Mouse (Mus musculus) spleen, embryonic (tissue): ENCODE data around the gene Kcnk2.

Experiments used
- CTCF ChIA-PET: fragments of 350-600 bp; sonication (Branson Sonifier 250); formaldehyde crosslinking; loops from one replicate; lab custom pipeline; 2022; lab: Charles Lee

Kcnk2 gene

DNA sequence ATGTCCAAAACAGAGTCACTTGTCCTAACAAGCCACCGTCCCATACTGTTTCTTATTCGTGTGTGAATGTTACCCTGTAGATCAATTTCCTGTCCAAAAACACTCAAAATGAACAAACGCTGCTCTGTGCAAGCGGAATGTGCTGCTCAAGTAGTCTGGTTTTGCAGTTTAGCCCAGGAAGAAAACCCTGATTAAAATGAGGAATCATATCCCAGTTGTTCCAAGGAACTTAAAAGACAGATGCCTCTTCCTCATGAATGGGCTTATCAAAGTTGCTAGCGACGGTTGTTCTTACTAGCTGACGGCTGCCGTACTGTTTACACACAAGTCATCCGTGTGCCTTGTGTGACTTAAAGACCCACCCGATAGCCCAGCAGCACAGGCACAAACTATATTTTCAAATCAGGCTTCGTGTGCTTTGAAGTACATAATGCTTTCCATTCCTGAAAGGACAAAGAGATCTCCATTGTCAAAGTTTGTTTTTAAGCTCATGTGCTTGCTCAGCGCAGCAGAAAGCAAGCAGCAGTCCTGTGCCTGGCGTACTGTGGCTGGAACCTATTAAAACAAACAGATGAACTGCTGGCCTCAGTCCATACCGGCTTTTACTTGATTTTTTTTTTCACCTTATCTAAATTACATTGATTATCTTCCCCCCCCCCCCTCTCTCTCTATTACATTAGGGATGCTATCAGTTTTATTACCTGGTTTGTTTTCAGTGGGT lies at the start of gene Kcnk2:
Gene Kcnk2, minus strand, starts transcription at position 51 of the 721 bp plus-strand sequence.
- CTCF ChIA-PET, result no interaction called here

DNA sequence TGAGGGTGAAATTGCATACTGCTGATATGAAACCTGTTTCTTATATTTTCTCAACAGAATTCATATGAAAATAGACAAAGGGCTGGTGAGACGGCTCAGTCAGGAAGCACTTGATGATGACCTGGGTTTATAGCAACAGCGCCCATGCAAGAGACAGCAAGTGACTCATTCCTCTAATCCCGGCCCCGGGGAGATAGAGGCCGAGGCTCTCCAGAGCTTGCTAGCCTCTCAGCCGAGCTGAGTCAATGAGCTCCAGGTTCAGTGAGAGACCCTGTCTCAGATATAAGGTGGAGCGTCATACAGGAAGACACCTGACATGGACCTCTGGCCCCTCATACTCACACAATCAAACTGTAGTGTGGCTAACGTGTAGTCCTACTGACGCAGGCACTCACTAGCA lies 38.7 kb upstream of the Kcnk2 start:
- CTCF ChIA-PET, result no interaction called here

DNA sequence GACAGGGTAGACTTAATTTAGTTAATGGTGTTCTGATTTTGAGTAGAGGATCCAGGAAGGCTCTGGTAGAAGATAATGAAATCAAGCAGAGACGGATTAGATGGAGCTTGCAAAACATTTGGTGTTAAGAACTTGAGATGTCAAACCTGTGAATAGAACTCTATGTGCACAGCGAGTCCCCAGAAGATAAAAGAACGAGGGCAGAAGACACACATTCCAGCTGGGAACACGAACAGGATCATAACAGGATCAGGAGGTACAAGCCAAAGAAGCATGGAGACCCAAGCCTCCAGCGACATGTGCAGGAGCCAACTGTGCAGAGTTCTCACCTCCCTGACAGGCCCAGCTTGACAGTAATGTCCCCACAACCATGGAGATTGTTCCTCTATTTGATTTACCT lies 35.1 kb upstream of the Kcnk2 start:
- CTCF ChIA-PET, result no interaction called here

DNA sequence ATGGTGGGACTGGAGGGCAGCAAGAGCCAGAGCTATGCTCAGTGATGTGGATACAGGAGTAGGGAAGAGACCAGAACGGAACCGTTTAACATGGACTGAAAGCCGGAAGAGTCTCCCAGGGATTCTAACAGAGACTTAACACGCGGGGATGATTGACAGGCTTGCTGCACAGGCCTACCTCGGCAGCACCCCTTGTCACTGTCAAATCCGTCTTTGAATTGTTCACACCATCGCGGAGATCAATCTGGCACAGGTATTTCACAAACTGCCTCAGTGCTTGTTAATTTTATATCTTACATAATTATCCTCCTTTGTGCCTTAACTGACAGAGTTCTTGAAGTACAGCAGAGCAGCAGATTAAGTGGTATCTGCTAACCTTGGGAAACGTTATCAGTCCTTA lies 33.4 kb upstream of the Kcnk2 start:
- CTCF ChIA-PET, result no interaction called here

DNA sequence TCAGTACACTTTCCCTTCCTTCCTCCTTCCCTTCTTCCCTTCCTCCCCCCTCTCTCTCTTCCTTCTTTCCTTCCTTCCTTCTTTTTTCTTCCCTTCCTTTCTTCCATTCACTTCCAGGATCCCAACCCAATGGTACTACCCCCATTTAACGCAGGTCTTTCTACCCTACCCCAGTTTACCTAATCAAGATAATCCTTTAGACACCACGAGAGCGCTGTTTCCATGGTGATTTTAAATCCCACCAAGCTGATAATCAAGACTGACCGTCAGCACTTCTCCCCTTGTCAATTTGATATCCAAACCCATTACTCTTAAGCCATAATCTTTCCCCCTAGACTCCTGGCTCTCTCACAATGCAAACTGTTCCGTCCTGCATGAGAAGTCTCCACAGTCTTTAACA lies 29.4 kb upstream of the Kcnk2 start:
- CTCF ChIA-PET, result no interaction called here

DNA sequence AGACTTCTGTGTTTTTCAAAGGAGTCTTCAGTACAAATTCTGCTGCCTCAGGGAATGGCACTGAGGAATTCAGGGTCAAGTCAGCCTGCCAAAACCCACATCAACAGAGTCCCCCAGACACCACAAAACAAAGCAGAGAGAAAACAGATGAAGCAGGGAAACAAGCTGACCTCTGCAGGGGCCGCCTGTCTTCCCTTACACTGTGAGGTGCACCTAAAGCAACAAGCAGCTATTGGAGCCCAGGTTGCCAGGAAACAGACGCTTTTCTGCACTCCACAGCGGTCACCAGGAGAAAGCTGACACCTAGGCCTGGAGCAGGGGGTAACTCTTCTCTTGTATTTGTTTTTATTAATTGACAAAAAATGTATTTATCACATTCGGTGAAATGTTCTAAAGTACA lies 28.5 kb upstream of the Kcnk2 start:
- CTCF ChIA-PET, result no interaction called here

DNA sequence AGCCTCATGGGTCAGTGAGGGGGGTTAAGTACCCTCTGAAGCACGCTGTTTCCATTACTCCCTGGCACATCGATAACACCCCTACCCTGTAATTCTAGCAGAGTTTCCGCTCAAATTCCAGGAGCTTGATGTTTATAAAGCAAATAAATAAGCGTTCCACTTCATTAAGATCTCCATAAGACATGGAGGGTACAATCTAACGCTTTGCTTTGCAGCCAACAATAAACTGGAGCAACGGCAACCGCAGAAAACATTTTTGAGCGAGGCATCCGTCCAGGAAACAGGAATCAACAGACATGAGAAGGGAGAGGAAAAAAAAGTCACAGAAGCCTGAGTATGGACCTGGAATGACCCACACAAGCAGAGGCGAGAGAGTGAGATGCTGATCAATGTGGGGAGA lies 27.5 kb upstream of the Kcnk2 start:
- CTCF ChIA-PET, result no interaction called here

DNA sequence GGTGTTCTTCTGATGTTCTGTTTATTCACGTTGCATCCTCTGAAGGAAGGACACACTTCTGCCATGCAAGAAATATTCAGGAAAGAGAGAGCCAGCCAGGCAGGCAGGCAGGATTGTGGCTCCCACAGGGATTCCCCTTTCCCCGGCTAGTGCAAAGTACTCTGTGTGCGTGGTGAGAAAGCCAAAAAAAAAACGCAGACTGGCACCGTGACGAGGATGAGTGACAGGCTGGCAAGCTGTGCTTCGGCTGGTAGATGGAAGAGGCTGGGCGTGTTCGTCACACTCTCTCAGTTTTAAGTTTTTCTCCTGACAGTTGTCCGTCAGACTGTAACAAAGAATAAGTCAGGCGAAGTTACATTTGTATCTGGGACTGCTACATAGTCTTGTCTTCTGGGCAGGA lies 24.2 kb upstream of the Kcnk2 start:
- CTCF ChIA-PET, result no interaction called here

DNA sequence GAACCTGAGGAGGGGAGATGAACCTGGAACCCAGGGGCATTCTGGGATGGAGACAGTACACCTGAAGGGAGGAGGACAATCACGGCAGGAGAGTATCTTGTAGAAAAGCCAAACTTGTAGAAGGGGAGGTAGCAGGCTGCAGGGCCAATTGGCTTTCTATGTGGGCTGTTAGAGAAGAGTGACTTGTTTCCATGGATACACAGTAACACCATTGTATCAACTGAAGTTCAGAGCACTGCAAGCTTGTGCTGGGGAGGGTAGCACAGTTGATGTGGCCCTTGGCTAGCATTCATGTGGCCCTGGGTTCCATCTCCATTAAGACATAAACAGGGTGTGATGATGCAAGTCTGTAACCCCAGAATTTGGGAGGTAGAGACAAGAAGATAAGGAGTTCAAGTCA lies 17.8 kb upstream of the Kcnk2 start:
- CTCF ChIA-PET, result no interaction called here

DNA sequence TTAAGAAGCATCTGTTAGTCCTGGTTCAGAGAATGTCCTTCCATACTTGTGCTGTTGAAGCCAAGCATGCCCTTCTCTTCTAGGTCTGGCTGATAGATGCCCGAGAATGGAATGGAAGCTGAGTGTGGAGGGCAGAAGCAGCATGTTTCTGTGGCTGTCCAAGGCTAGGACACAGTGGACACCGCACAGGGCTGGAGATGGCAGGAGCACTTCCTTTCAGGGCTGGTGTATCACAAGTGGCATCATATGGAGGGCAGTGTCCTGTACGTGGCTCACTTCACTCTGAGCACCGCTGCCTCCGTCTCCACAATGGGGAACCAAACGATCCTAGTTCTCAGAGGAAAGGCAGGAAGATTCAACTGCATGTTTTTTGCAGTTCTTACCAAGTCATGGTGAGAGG lies 7.8 kb upstream of the Kcnk2 start:
- CTCF ChIA-PET, result no interaction called here

DNA sequence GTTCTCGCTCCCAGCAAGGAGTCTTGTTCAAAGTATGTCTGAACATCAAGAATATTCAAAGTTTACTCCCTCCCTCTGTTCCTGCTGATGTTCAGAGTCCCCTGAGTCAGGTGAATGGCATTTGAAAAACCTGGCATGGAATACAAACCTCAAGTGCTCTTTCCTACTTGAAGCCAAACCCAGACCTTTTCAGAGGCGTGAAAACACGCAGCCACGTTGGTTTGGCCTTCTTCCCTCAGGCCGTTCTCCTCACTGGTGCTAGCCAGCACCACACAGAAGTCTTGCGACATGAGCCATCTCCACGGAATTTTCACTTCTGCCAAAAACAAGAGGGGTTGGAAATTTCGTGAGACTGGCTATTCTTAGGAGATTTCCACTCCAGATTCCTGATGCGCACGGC lies 3.1 kb upstream of the Kcnk2 start:
- CTCF ChIA-PET, result no interaction called here

DNA sequence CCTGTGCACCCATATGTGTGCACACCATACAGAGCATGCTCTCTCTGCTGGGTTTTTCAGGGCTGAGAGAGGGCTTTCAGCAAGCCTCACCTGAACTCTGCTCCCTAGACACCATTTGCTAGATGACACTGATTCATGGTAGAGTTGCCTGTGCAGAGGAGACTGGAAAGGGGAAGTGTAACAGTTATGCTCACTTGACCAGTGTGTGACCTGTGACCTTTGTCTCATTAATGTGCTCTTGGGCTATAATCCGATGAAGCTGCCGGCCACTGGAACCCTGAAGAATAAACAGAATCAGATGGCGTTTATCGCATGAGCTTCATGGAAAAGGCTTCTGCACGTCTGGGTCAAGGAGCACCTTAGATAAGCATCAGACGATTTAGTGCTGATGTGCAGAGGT lies 1.5 kb upstream of the Kcnk2 start:
- CTCF ChIA-PET, result no interaction called here

DNA sequence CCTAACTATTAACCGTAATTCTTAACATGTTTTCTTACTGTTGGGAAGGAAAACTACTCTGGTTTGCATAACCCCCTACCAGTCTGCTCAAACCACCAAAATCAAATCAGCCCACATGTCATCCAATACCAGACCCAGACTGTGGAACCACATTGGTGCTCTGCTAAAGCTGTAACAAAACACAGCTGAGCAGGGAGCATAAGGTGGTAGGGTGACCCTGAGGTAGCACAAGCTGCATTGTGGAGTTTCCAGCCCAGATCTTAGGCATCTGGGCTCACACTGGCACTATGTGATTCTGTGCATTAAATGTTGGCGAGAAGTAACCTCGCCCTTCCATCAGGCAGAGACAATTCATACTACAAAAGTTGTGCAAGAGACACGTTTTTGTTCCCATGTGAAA lies 1.1 kb upstream of the Kcnk2 start:
- CTCF ChIA-PET, result no interaction called here

DNA sequence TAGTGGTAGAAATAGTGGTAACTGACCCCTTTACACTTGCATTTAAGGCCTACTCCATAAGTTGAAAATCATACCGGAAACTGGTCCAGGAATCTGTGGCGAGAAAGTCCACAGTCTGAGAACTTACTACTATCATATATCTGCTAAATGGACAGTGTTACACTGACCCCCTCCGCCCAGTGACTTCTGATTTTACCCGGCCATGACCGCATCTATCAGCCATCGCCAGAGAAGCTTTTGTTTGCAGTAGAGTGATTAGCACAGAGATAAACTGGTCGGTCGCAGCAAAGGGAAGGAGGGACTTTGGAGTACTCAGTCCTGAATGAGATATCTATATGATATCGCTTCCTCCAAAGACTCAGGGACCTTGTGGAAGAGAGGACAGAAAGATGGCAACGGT lies 15.2 kb downstream of the Kcnk2 start:
- CTCF ChIA-PET, result no interaction called here

DNA sequence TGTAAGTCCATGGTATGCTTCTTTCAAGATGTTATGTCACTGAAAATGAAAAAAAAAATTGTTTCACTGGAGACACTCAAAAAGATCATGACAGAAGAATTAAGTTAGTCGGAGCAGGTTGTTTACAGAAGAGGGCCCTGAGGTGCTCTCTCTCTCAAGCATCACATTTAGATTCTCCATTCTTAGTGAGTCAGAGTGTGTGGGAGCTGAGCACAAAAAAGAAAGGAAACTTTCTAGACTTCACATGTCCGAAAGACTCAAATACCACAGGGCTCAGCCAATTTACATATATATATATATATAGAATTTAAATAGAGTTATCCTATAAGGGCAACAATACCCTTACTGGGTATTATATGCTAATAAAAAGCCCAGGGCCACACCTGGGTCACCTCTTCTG lies 15.9 kb downstream of the Kcnk2 start:
- CTCF ChIA-PET, result no interaction called here

DNA sequence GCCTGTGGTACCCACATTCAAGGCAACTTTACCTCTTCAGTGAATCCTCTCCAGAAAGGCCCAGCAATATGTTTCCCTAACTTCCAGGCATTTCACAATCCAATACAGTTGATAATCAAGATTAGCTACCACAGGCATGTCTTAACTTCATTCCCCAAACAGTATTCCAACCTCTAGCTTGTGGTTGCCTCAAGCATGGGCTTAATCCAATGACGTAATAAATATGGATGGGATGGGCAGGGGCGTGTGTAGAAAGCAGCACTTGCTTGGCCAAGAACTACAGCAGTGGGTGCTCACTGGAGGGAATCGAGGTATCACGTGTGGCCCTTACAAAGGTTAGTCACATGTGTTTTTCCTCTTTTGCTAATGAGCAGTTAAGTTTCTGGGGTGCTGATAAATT lies 34.4 kb downstream of the Kcnk2 start:
- CTCF ChIA-PET, result no interaction called here

DNA sequence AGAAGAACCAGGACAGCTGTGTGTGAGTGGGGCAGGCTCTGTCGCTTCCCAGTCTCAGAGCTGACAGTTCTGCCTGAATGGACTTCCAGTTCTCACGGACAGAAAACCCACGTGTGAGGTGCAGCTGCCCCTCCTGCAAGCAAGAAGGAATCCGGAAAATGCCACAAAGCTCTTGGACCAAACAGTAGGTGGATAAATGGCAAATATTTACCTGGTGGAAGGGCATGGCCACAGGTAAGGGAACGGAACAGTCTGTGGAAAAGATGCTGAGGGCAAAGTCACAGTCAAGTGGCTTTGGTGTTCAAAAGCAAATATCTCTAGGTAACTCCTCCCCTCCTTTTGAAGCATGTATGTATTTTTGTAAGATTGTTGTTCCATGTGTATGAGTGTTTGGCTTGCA lies 37.9 kb downstream of the Kcnk2 start:
- CTCF ChIA-PET, result no interaction called here

DNA sequence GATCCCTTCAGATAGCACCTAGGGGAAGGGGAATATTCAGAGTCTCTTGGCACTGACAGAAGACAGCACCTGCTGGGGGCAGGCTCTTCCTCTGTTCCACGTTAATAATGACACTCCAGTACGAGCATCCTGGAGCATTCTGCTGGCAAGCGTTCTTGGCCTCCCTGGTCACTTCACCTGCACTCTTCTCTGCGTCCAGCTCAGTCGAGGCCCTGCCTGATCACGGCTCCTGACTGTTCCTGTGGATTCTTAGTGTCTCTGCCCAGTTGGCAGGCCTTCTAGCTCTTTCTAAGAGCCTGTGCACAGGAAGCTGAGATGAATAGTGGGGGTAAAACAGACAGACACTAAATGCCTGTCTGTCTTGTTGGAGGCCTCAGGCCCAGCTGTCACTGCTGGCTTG lies 39.5 kb downstream of the Kcnk2 start:
- CTCF ChIA-PET, result no interaction called here

DNA sequence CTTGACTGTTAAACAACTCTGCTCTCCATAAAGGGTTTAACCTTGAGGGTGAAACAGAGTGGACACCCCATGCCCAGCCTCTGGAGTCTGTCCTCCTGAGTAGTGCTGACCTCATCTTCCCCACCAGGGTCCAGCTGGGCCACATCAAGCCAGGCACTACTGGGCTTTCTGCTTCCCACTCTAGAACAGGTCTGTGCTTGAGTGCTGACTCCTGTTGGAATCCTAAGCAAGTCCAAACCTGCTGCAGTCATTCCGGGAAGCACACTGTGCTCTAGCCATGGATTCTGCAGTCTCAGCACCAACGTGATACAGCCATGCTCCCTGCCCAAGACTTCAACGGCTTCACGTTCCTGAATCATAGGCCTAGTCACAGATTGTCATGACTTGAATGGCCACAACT lies 42.4 kb downstream of the Kcnk2 start:
- CTCF ChIA-PET, result no interaction called here

DNA sequence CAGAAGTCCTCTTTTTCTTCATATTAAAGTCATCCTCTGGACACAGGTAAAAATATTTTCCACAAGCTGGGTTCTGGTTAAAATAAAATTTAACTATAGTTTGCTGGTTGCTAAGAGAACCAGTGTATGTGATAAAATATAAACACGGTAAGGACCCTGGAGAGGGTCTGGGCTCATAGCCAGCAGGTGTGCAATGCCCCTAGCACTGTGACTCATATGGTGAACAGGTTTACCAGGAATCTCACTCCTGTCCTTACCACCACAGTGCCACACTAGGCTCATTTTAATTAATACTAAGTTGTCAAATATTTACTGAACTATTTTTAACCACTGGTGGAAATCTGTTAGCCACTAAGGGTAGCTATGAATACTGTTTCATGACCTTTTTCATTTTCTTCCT lies 48.2 kb downstream of the Kcnk2 start:
- CTCF ChIA-PET, result no interaction called here

DNA sequence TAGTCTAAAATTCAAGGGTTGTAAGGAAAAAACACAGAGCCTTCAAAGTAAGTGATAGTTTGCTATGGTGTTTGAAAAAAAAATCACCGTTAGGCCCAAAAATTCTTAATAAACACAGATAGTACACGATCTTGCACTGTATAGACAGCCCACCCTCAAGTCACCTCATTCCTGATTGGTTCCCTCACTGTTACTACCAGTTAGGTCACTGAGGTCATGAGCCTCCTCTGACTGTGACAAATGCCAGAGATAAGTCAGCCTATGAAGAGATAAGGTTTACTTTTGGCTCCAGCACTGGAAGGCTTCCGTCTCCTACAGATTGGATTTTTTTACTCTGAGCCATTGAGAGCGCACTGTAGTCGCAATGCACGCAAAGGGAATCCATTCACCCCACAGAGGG lies 50.3 kb downstream of the Kcnk2 start:
- CTCF ChIA-PET, result no interaction called here

DNA sequence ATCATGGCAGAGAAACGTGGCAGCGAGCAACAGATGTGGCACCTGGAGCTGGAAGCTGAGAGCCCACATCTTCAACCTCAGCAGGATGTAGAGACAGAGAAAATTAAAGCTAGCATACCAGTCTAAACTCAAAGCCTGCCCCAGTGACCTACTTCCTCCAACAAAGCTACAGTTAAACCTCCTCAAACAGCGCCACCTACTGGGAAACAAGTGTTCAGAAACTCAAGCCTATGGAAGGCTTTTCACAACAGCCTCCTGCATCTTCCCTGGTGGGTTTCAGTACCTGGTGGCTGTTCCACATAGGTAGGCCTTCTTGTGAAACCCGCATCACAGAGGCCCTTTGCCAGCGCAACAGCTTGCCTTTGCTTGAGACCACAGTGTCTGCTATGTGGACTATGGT lies 52.9 kb downstream of the Kcnk2 start:
- CTCF ChIA-PET, result no interaction called here

DNA sequence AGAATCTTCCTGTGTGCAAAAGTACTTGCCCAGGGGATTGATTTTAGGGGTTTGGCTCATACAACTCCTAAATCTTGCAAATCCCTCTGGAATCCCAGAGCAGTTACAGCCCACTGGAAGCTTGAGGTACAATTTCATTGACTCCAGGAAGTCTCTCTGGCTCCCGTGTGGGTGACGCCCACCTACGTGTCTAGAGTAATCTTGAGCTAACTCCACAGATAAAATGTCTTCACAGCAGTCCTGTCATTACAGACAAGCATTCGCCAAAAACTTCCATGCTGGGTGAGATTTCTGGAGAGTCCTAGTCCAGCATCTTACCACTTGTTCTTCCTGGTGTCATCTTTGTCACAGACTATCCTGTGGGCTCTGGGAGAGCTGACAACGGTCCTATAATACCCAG lies 56.9 kb downstream of the Kcnk2 start:
- CTCF ChIA-PET, result no interaction called here
